ENCODE assay signal across 18 mouse cellular contexts in genomic region chr2:126418916-126419315, GRCm38 (mm10).
"Had no signal": no experiment of that assay in that cellular context is flagged by ENCODE, and none has a peak within 500 bp of the region (broad histone marks: within the 10 kb centered on the region; RNA-seq: fewer than 3 reads in every experiment).

No protein-coding gene starts in this region.

- H3K27me3 ChIP-seq: lung, embryonic 15.5 days; megakaryocyte, embryonic 14.5 days; midbrain, embryonic 13.5 days; midbrain, embryonic 15.5 days; neural tube, embryonic 12.5 days; stomach, embryonic 15.5 days had no signal

- H3K9me3 ChIP-seq: lung, embryonic 15.5 days; megakaryocyte, embryonic 14.5 days; midbrain, embryonic 13.5 days; midbrain, embryonic 15.5 days; neural tube, embryonic 12.5 days; stomach, embryonic 15.5 days had no signal

- H3K36me3 ChIP-seq: lung, embryonic 15.5 days; midbrain, embryonic 13.5 days; midbrain, embryonic 15.5 days; neural tube, embryonic 12.5 days; stomach, embryonic 15.5 days had no signal

- H3K4me3 ChIP-seq: lung, embryonic 15.5 days; megakaryocyte, embryonic 14.5 days; midbrain, embryonic 13.5 days; midbrain, embryonic 15.5 days; neural tube, embryonic 12.5 days; stomach, embryonic 15.5 days had no signal

- DNase-seq: liver, postnatal 0 days; lung, adult 2 months; lung, postnatal 14 days; lung, postnatal 36 days; right cerebral cortex, postnatal 14 days; thymus, adult 2 months; thymus, postnatal 25 days; thymus, postnatal 4 days had no signal

- H3K4me1 ChIP-seq: lung, embryonic 15.5 days; midbrain, embryonic 13.5 days; midbrain, embryonic 15.5 days; neural tube, embryonic 12.5 days; stomach, embryonic 15.5 days had no signal

- H3K9ac ChIP-seq: liver, postnatal 0 days; lung, embryonic 15.5 days; midbrain, embryonic 13.5 days; midbrain, embryonic 15.5 days; neural tube, embryonic 12.5 days; stomach, embryonic 15.5 days had no signal

- H3K4me2 ChIP-seq: lung, embryonic 15.5 days; midbrain, embryonic 11.5 days; midbrain, embryonic 13.5 days; midbrain, embryonic 15.5 days; neural tube, embryonic 12.5 days; stomach, embryonic 15.5 days had no signal

- H3K27ac ChIP-seq: lung, embryonic 15.5 days; macrophage; midbrain, embryonic 13.5 days; midbrain, embryonic 15.5 days; neural tube, embryonic 12.5 days; stomach, embryonic 15.5 days; stomach, postnatal 0 days had no signal

- ATAC-seq: liver, postnatal 0 days; lung, postnatal 0 days; midbrain, embryonic 13.5 days; midbrain, embryonic 15.5 days had no signal
